Mouse (Mus musculus) CH12.LX (cell line): ENCODE measurements around the gene Dtnb. TPM values are rescaled to one million over a fixed set of nuclear protein-coding genes. Genes with fewer than 3 reads are reported as not detected.

Experiments
- DNase-seq: peaks from one replicate; pipeline ENCODE4 v3.0.0-alpha.2; 2013; ENCODE audit errors: extremely low read depth
- H3K27ac ChIP-seq: 2 replicates; pipeline ENCODE4 v1.5.1; 2012; ENCODE audit warnings: low read depth, mild to moderate bottlenecking, control low read depth, moderate library complexity; ENCODE audit not compliant: insufficient read depth
- H3K27me3 ChIP-seq: replicated peaks from 2 replicates; pipeline ENCODE3; 2012; ENCODE audit warnings: inconsistent platforms
- H3K36me3 ChIP-seq, 2 experiments: replicated peaks in 1 of 2; 2 replicates each; pipeline versions ENCODE3 to v1.6.1; 2012; ENCODE audit warnings: inconsistent platforms in 1 of 2, low read length in 1 of 2, mild to moderate bottlenecking in 1 of 2, mixed read lengths in 1 of 2, moderate library complexity in 1 of 2; ENCODE audit not compliant: control insufficient read depth in 1 of 2, insufficient read depth in 1 of 2
- H3K4me1 ChIP-seq, 2 experiments: 2 replicates each; pipeline ENCODE4 v1.6.1; 2012; ENCODE audit warnings: inconsistent platforms in 1 of 2, moderate library complexity in 1 of 2; ENCODE audit not compliant: insufficient read depth in 2 of 2, control insufficient read depth in 1 of 2
- H3K4me2 ChIP-seq: 2 replicates; pipeline ENCODE4 v1.6.1; 2012; ENCODE audit warnings: low read depth, mild to moderate bottlenecking, control low read depth; ENCODE audit not compliant: poor library complexity, insufficient read depth, severe bottlenecking
- H3K4me3 ChIP-seq, 3 experiments: fragments of 150-350 bp in 1 of 3; sonication (generic) in 1 of 3; replicated peaks in 1 of 3; 2 replicates each; pipeline versions ENCODE3 to v1.5.1; 2011 to 2012; ENCODE audit warnings: low read depth in 2 of 3, low read length in 2 of 3, mild to moderate bottlenecking in 2 of 3, moderate library complexity in 2 of 3, control low read depth in 1 of 3, improper control_type of control experiment in 1 of 3, inconsistent platforms in 1 of 3, mixed read lengths in 1 of 3; ENCODE audit not compliant: poor library complexity in 1 of 3
- H3K79me2 ChIP-seq: replicated peaks from 2 replicates; pipeline ENCODE4 v1.6.1; 2012; ENCODE audit warnings: mild to moderate bottlenecking, moderate library complexity; ENCODE audit not compliant: control insufficient read depth, poor library complexity, insufficient read depth, severe bottlenecking; ENCODE audit errors: extremely low read depth
- H3K9ac ChIP-seq: 2 replicates; pipeline ENCODE4 v1.6.1; 2012; ENCODE audit warnings: low read depth, mild to moderate bottlenecking, control low read depth, moderate library complexity; ENCODE audit not compliant: insufficient read depth
- H3K9me3 ChIP-seq: replicated peaks from 2 replicates; pipeline ENCODE3; 2012; ENCODE audit warnings: low read length, inconsistent platforms, mixed read lengths
- BHLHE40 ChIP-seq: IDR thresholded peaks from 2 replicates; pipeline ENCODE4 v1.6.1; 2011; ENCODE audit warnings: mild to moderate bottlenecking, low read depth, low read length, improper control_type of control experiment
- CHD1 ChIP-seq: IDR thresholded peaks from 2 replicates; pipeline ENCODE4 v1.6.1; 2012; ENCODE audit warnings: low read depth, low read length, improper control_type of control experiment, inconsistent platforms
- CHD2 ChIP-seq: IDR thresholded peaks from 2 replicates; pipeline ENCODE4 v1.6.1; 2011; ENCODE audit warnings: low read length, improper control_type of control experiment
- CTCF ChIP-seq, 2 experiments: IDR thresholded peaks in 1 of 2; conservative IDR thresholded peaks in 1 of 2; 2 replicates each; pipeline ENCODE4 v1.5.1; 2011 to 2012; ENCODE audit warnings: low read depth in 2 of 2, low read length in 2 of 2, improper control_type of control experiment in 1 of 2, inconsistent platforms in 1 of 2, mild to moderate bottlenecking in 1 of 2, moderate library complexity in 1 of 2
- E2F4 ChIP-seq: IDR thresholded peaks from 2 replicates; pipeline ENCODE4 v1.6.1; 2011; ENCODE audit warnings: low read depth, low read length, improper control_type of control experiment; ENCODE audit not compliant: insufficient replicate concordance
- ELF1 ChIP-seq: IDR thresholded peaks from 2 replicates; pipeline ENCODE4 v1.6.1; 2014; ENCODE audit warnings: low read depth, mild to moderate bottlenecking, inconsistent platforms, low read length, improper control_type of control experiment
- EP300 ChIP-seq: IDR thresholded peaks from 2 replicates; pipeline ENCODE4 v1.6.1; 2011; ENCODE audit warnings: low read length, improper control_type of control experiment
- ETS1 ChIP-seq: conservative IDR thresholded peaks from 2 replicates; pipeline ENCODE4 v1.6.1; 2012; ENCODE audit warnings: low read depth, mild to moderate bottlenecking, inconsistent platforms, low read length, improper control_type of control experiment, moderate library complexity
- HCFC1 ChIP-seq: IDR thresholded peaks from 2 replicates; pipeline ENCODE4 v1.6.1; 2012; ENCODE audit warnings: low read depth, mild to moderate bottlenecking, inconsistent platforms, low read length, improper control_type of control experiment
- JUN ChIP-seq: IDR thresholded peaks from 2 replicates; pipeline ENCODE4 v1.6.1; 2011; ENCODE audit warnings: low read depth, mild to moderate bottlenecking, low read length, improper control_type of control experiment, moderate library complexity; ENCODE audit not compliant: insufficient read depth
- JUND ChIP-seq: conservative IDR thresholded peaks from 2 replicates; pipeline ENCODE4 v1.6.1; 2011; ENCODE audit warnings: low read depth, low read length, improper control_type of control experiment
- KAT2A ChIP-seq: IDR thresholded peaks from 2 replicates; pipeline ENCODE4 v1.6.1; 2012; ENCODE audit warnings: low read length, improper control_type of control experiment, inconsistent platforms; ENCODE audit not compliant: insufficient replicate concordance
- MAFK ChIP-seq: IDR thresholded peaks from 2 replicates; pipeline ENCODE4 v1.6.1; 2011; ENCODE audit warnings: low read length, improper control_type of control experiment; ENCODE audit not compliant: insufficient replicate concordance
- MAX ChIP-seq: IDR thresholded peaks from 2 replicates; pipeline ENCODE4 v1.6.1; 2011; ENCODE audit warnings: low read length, improper control_type of control experiment
- MAZ ChIP-seq: IDR thresholded peaks from 2 replicates; pipeline ENCODE4 v1.6.1; 2012; ENCODE audit warnings: low read depth, mild to moderate bottlenecking, inconsistent platforms, low read length, improper control_type of control experiment, moderate library complexity
- MXI1 ChIP-seq: IDR thresholded peaks from 2 replicates; pipeline ENCODE4 v1.6.1; 2011; ENCODE audit warnings: mild to moderate bottlenecking, low read depth, low read length, improper control_type of control experiment
- MYC ChIP-seq: IDR thresholded peaks from 2 replicates; pipeline ENCODE4 v1.6.1; 2011; ENCODE audit warnings: low read depth, mild to moderate bottlenecking, improper control_type of control experiment, low read length
- NELFE ChIP-seq: IDR thresholded peaks from 2 replicates; pipeline ENCODE4 v1.6.1; 2011; ENCODE audit warnings: low read depth, low read length, improper control_type of control experiment
- NRF1 ChIP-seq: IDR thresholded peaks from 2 replicates; pipeline ENCODE4 v1.6.1; 2014; ENCODE audit warnings: low read depth, mild to moderate bottlenecking, inconsistent platforms, low read length, improper control_type of control experiment, moderate library complexity
- PAX5 ChIP-seq: IDR thresholded peaks from 2 replicates; pipeline ENCODE4 v1.6.1; 2012; ENCODE audit warnings: low read length, inconsistent platforms, mixed read lengths
- POLR2A ChIP-seq: IDR thresholded peaks from 2 replicates; pipeline ENCODE4 v1.6.1; 2011; ENCODE audit warnings: low read depth, mild to moderate bottlenecking, improper control_type of control experiment, low read length
- RAD21 ChIP-seq: IDR thresholded peaks from 2 replicates; pipeline ENCODE4 v1.6.1; 2011; ENCODE audit warnings: low read depth, mild to moderate bottlenecking, low read length, improper control_type of control experiment, moderate library complexity
- SIN3A ChIP-seq: IDR thresholded peaks from 2 replicates; pipeline ENCODE4 v1.6.1; 2012; ENCODE audit warnings: low read length, improper control_type of control experiment, inconsistent platforms
- SMC3 ChIP-seq: IDR thresholded peaks from 2 replicates; pipeline ENCODE4 v1.6.1; 2011; ENCODE audit warnings: low read depth, low read length, improper control_type of control experiment
- TBP ChIP-seq: conservative IDR thresholded peaks from 2 replicates; pipeline ENCODE4 v1.6.1; 2011; ENCODE audit warnings: low read depth, low read length, improper control_type of control experiment
- TCF12 ChIP-seq: IDR thresholded peaks from 2 replicates; pipeline ENCODE4 v1.6.1; 2014; ENCODE audit warnings: low read depth, mild to moderate bottlenecking, inconsistent platforms, low read length, improper control_type of control experiment
- UBTF ChIP-seq: IDR thresholded peaks from 2 replicates; pipeline ENCODE4 v1.6.1; 2012; ENCODE audit warnings: low read depth, mild to moderate bottlenecking, inconsistent platforms, low read length, improper control_type of control experiment, moderate library complexity
- USF2 ChIP-seq: conservative IDR thresholded peaks from 2 replicates; pipeline ENCODE4 v1.6.1; 2011; ENCODE audit warnings: low read depth, low read length, improper control_type of control experiment
- ZC3H11A ChIP-seq: IDR thresholded peaks from 2 replicates; pipeline ENCODE4 v1.6.1; 2012; ENCODE audit warnings: low read depth, mild to moderate bottlenecking, inconsistent platforms, low read length, improper control_type of control experiment
- ZKSCAN1 ChIP-seq: IDR thresholded peaks from 2 replicates; pipeline ENCODE4 v1.6.1; 2012; ENCODE audit warnings: low read depth, inconsistent platforms, low read length, improper control_type of control experiment, borderline replicate concordance
- ZMIZ1 ChIP-seq: IDR thresholded peaks from 2 replicates; pipeline ENCODE4 v1.6.1; 2012; ENCODE audit warnings: low read depth, mild to moderate bottlenecking, inconsistent platforms, low read length, improper control_type of control experiment
- ZNF384 ChIP-seq: IDR thresholded peaks from 2 replicates; pipeline ENCODE4 v1.6.1; 2012; ENCODE audit warnings: low read depth, low read length, improper control_type of control experiment, inconsistent platforms
- dilution Hi-C: fragments of 300-500 bp; cut with MboI; formaldehyde crosslinking; loops from 2 replicates; pipeline ENCODE4 v1.14.3; 2020; ENCODE audit warnings: low sequenced_read_pairs; ENCODE audit not compliant: extremely low pct_unique_long_range_greater_than_20kb, extremely low pct_ligation_motif_present
- in situ Hi-C: fragments of 300-500 bp; cut with MboI; formaldehyde crosslinking; loops from 3 replicates; pipeline ENCODE4 v1.14.3; 2019; ENCODE audit warnings: low sequenced_read_pairs, low pct_ligation_motif_present, low pct_unique_long_range_greater_than_20kb, mixed read lengths
- polyA plus RNA-seq: library from polyadenylated mRNA; unstranded; fragments of >175 nt; gene quantifications from 2 replicates; pipeline ENCODE4 v1.2.1, GENCODE M21; 2012; ENCODE audit warnings: low read depth; ENCODE audit not compliant: insufficient read length
- total RNA-seq, 2 experiments: library from RNA; depleted of rRNA; stranded (reverse); fragments of 300-350 nt in 1 of 2; fragments of >200 nt in 1 of 2; gene quantifications; 2 replicates each; pipeline ENCODE4 v1.2.3; 2012 to 2014

Dtnb gene
- total and polyA plus RNA-seq, 3 experiments = 8.1 to 26.0 (median 17.4) TPM

GRCm38 (mm10) chr12:3770546-3770945 is 198.4 kb downstream of the Dtnb start:
- dilution Hi-C loops = no loop called here
- H3K4me1 ChIP-seq = peaks cover 21 to 57% of the 10 kb centered on the region in 2 experiments
- peak overlapping the region; percentile 24; the same call in 1 of the 2 replicates for H3K27ac ChIP-seq

GRCm38 (mm10) chr12:3771080-3771479 is 198.9 kb downstream of the Dtnb start:
- Histone ChIP-seq H3K4me2 (peak overlapping the region; percentile 51), H3K79me2 (no peaks in the 10 kb centered on the region), H3K4me3 (no peak overlapping the region), H3K9me3 (no peaks in the 10 kb centered on the region), H3K36me3 (peaks cover 2 to 21% of the 10 kb centered on the region in 2 experiments), H3K9ac (no peak overlapping the region), H3K27me3 (no peaks in the 10 kb centered on the region), H3K4me1 (peaks cover 26 to 62% of the 10 kb centered on the region in 2 experiments), H3K27ac (peak overlapping the region; percentile 24; the same call in 1 of the 2 replicates)
- peak; percentile 72 for DNase-seq
- in situ Hi-C loops (no loop called here), dilution Hi-C loops (no loop called here)
- TF ChIP-seq UBTF (no peak), JUN (peak; percentile 46), POLR2A (no peak), CHD1 (no peak), MAX (peak; percentile 39; the same call in 1 of the 2 replicates), ELF1 (peak; percentile 57; the same call in 1 of the 2 replicates), MXI1 (peak; percentile 31; the same call in 1 of the 2 replicates), TBP (no peak), NELFE (no peak), MYC (peak; percentile 75; the same call in 1 of the 2 replicates), ZNF384 (no peak), SMC3 (no peak), MAZ (no peak), ZMIZ1 (no peak), ZKSCAN1 (no peak), KAT2A (no peak), RAD21 (peak; percentile 20), SIN3A (0 out of 2 replicates have a peak, but pooled peaks have one; percentile 48), ETS1 (peak; percentile 61; the same call in 1 of the 2 replicates), HCFC1 (0 out of 2 replicates have a peak, but pooled peaks have one; percentile 18), USF2 (no peak), NRF1 (no peak), PAX5 (no peak), BHLHE40 (peak; percentile 20; the same call in 1 of the 2 replicates), TCF12 (no peak), JUND (peak; percentile 53; the same call in 1 of the 2 replicates), CHD2 (no peak), E2F4 (no peak), CTCF (conservative IDR thresholded peaks at IDR 0.05 in 1 of 2, IDR thresholded peaks at IDR 0.05 in 1 of 2; ENCODE audit: low read depth in 2 of 2, low read length in 2 of 2) (no peak), MAFK (peak; percentile 30; the same call in 1 of the 2 replicates), ZC3H11A (no peak), EP300 (peak; percentile 86)

More at GRCm38 (mm10) chr12:3770546-3770945, 198.4 kb downstream of the Dtnb start:
- Histone ChIP-seq H3K36me3 (peaks cover 0 to 18% of the 10 kb centered on the region in 2 experiments), H3K4me2 (peak overlapping the region; percentile 51), H3K79me2 (no peaks in the 10 kb centered on the region), H3K4me3 (no peak overlapping the region), H3K27me3 (no peaks in the 10 kb centered on the region), H3K9me3 (no peaks in the 10 kb centered on the region), H3K9ac (no peak overlapping the region)
- no peak for TF ChIP-seq MXI1
- TF ChIP-seq ZKSCAN1 = no peak
- no peak for TF ChIP-seq MYC
- TF ChIP-seq PAX5 = no peak
- no peak for TF ChIP-seq ZMIZ1
- in situ Hi-C loops = no loop called here
- no peak for DNase-seq
